Mouse (Mus musculus): ENCODE measurements around the gene Tns1.

DNA sequence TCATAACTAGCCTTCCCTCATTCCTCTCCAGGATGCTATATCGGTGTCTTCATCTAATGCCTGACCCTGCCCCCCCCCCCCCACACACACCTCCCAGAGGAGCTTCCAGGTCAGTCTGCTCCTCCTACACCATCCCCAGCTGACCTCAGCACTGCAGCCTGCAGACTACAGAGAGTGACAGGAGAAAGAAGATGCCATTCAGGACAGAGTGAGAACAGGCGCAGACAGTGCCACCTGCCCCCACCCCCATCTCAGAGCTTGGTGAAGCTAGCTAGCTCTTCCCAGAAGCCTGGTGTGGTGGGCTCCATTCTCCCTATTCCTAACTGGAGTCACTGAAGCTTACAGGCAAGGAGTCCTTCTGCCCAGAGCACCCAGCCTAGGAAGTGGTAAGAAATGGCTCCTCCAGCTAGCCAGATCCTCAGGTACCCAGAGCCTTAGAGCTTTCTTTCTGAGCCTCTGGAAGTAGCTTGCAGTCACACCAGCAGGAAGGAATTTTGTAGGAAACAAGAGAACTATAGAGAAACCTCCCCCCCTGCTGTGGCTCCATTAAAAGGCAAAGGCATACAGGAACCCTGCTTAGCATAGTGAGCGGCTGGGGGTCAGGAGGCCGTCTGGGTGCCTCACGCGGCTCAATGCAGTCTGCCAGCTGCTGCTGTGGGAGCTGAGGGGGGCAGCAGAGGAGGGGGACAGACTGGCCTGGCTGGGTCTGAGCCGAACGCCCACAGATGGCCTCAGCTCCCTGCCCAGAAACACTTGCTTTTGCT is 13.1 kb downstream of the Tns1 start:
- TF ChIP-seq CTCF (IDR thresholded peaks at IDR 0.05) (no peak), POLR2A (IDR thresholded peaks at IDR 0.05; ENCODE audit: insufficient read depth, low read depth, low read length) (no peak), EP300 (IDR thresholded peaks at IDR 0.05; ENCODE audit: insufficient read depth, low read depth, low read length) (no peak)

Data from heart, adult 2 months (tissue).